Mouse (Mus musculus): ENCODE measurements around the gene Fes. TPM values are rescaled to one million over a fixed set of nuclear protein-coding genes. Genes with fewer than 3 reads are reported as not detected.
A peak's percentile ranks its signal among the peaks of the same experiment; 100 is the strongest.
"Not testable (repeated sequence)": the region's sequence is repeated elsewhere in the genome, so short reads cannot be mapped to it uniquely, and the experiment has no call there.

The Fes gene
- total and polyA plus RNA-seq, 2 experiments from 2014 or later, result 4.9 to 16.1 TPM

GRCm38 (mm10) chr7:80401041-80401859, 13.5 kb upstream of the Fes start:
- Histone ChIP-seq H3K4me2 (ENCODE audit: low read depth, low read length) (peak overlapping the region; percentile 87), H3K9me3 (ENCODE audit: low read length) (no peaks in the 10 kb centered on the region), H3K4me1 (ENCODE audit: insufficient read depth, low read length) (peaks cover 18% of the 10 kb centered on the region), H3K27ac (peak overlapping the region; percentile 93; the same call in 1 of the 2 replicates), H3K27me3 (ENCODE audit: insufficient read depth, low read length) (no peaks in the 10 kb centered on the region), H3K4me3 (ENCODE audit: low read length) (peak overlapping the region; percentile 89), H3K9ac (replicated peaks; ENCODE audit: low read length) (peak overlapping the region; percentile 94), H3K36me3 (ENCODE audit: insufficient read depth, low read length) (peaks cover 5% of the 10 kb centered on the region)
- DNase-seq (ENCODE audit: low spot score), result no peak
- WGBS, result 25% methylated on average over 5 of the region's 5 CpGs
- no peak for TF ChIP-seq CTCF (IDR thresholded peaks at IDR 0.05; ENCODE audit: low read depth)
- ATAC-seq, result no peak

- Histone ChIP-seq H3K4me1 (ENCODE audit: insufficient read depth, low read length) (peaks cover 18% of the 10 kb centered on the region), H3K27me3 (ENCODE audit: insufficient read depth, low read length) (no peaks in the 10 kb centered on the region), H3K36me3 (ENCODE audit: insufficient read depth, low read length) (peaks cover 9% of the 10 kb centered on the region), H3K27ac (no peak overlapping the region), H3K4me2 (ENCODE audit: low read depth, low read length) (peak overlapping the region; percentile 87), H3K9me3 (ENCODE audit: low read length) (no peaks in the 10 kb centered on the region), H3K4me3 (ENCODE audit: low read length) (no peak overlapping the region), H3K9ac (replicated peaks; ENCODE audit: low read length) (no peak overlapping the region)
- ATAC-seq, result no peak
- TF ChIP-seq CTCF (IDR thresholded peaks at IDR 0.05; ENCODE audit: low read depth), result no peak
- WGBS, result 66% methylated on average over 6 of the region's 6 CpGs
- no peak for DNase-seq (ENCODE audit: low spot score)
These were observed 12.8 kb upstream of the Fes start for GRCm38 (mm10) chr7:80400571-80400970.

DNA sequence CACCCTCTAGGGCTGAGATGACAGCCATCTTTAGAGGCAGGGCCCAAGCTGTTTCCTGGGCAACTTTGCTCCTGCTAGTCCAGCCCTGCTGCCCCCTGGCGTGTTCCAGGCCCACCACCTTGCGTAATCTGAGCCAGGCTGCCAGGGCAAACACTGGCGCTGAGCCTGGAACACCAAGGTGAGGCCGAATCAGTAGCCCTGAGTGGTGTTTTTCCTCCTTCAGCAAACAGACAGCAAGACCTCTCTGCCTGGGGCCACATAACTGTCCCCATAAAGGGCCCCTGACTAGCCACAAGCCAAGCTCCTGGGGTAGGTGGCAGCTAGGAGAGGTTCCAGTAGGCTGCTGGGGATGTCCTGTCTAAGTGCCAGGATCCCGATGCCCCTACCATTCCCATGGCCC, 12.4 kb upstream of the Fes start:
- Histone ChIP-seq H3K4me2 (ENCODE audit: low read depth, low read length) (0 out of 2 replicates have a peak overlapping the region, but pooled peaks have one; percentile 11), H3K36me3 (ENCODE audit: insufficient read depth, low read length) (peaks cover 14% of the 10 kb centered on the region), H3K4me1 (ENCODE audit: insufficient read depth, low read length) (peaks cover 18% of the 10 kb centered on the region), H3K4me3 (ENCODE audit: low read length) (no peak overlapping the region), H3K27me3 (ENCODE audit: insufficient read depth, low read length) (no peaks in the 10 kb centered on the region), H3K9me3 (ENCODE audit: low read length) (no peaks in the 10 kb centered on the region), H3K9ac (replicated peaks; ENCODE audit: low read length) (no peak overlapping the region), H3K27ac (no peak overlapping the region)
- ATAC-seq, result no peak
- DNase-seq (ENCODE audit: low spot score), result peak; percentile 37
- TF ChIP-seq CTCF (IDR thresholded peaks at IDR 0.05; ENCODE audit: low read depth), result no peak
- 48% methylated on average over 5 of the region's 5 CpGs for WGBS

GRCm38 (mm10) chr7:80398654-80399444, 11.1 kb upstream of the Fes start:
- Histone ChIP-seq H3K9me3 (ENCODE audit: low read length) (no peaks in the 10 kb centered on the region), H3K36me3 (ENCODE audit: insufficient read depth, low read length) (peaks cover 22% of the 10 kb centered on the region), H3K4me2 (ENCODE audit: low read depth, low read length) (no peak overlapping the region), H3K9ac (replicated peaks; ENCODE audit: low read length) (no peak overlapping the region), H3K4me3 (ENCODE audit: low read length) (no peak overlapping the region), H3K4me1 (ENCODE audit: insufficient read depth, low read length) (peaks cover 18% of the 10 kb centered on the region), H3K27me3 (ENCODE audit: insufficient read depth, low read length) (no peaks in the 10 kb centered on the region), H3K27ac (no peak overlapping the region)
- no peak for DNase-seq (ENCODE audit: low spot score)
- WGBS, result 63% methylated on average over 9 of the region's 9 CpGs
- no peak for ATAC-seq
- no peak for TF ChIP-seq CTCF (IDR thresholded peaks at IDR 0.05; ENCODE audit: low read depth)

GRCm38 (mm10) chr7:80397986-80398385, 10.2 kb upstream of the Fes start:
- ATAC-seq, result no peak
- WGBS, result 84% methylated on average over 9 of the region's 9 CpGs

GRCm38 (mm10) chr7:80396427-80396826, 8.7 kb upstream of the Fes start:
- not testable (repeated sequence) for H3K4me3 ChIP-seq (ENCODE audit: low read length); H3K9me3 ChIP-seq (ENCODE audit: low read length); H3K27ac ChIP-seq; H3K9ac ChIP-seq (replicated peaks; ENCODE audit: low read length); H3K4me2 ChIP-seq (ENCODE audit: low read depth, low read length); DNase-seq (ENCODE audit: low spot score); ATAC-seq; H3K27me3 ChIP-seq (ENCODE audit: insufficient read depth, low read length)
- WGBS, result 88% methylated on average over 4 of the region's 4 CpGs
- peaks cover 15% of the 10 kb centered on the region for H3K4me1 ChIP-seq (ENCODE audit: insufficient read depth, low read length)
- H3K36me3 ChIP-seq (ENCODE audit: insufficient read depth, low read length), result peaks cover 46% of the 10 kb centered on the region
- TF ChIP-seq CTCF (IDR thresholded peaks at IDR 0.05; ENCODE audit: low read depth), result peak; percentile 48

More at GRCm38 (mm10) chr7:80397986-80398385, 10.2 kb upstream of the Fes start:
- peaks cover 31% of the 10 kb centered on the region for H3K36me3 ChIP-seq (ENCODE audit: insufficient read depth, low read length)
- DNase-seq (ENCODE audit: low spot score), result no peak
- no peak overlapping the region for H3K4me2 ChIP-seq (ENCODE audit: low read depth, low read length)
- no peak overlapping the region for H3K4me3 ChIP-seq (ENCODE audit: low read length)
- no peak overlapping the region for H3K9ac ChIP-seq (replicated peaks; ENCODE audit: low read length)
- no peaks in the 10 kb centered on the region for H3K27me3 ChIP-seq (ENCODE audit: insufficient read depth, low read length)
- no peak overlapping the region for H3K27ac ChIP-seq
- H3K9me3 ChIP-seq (ENCODE audit: low read length), result no peaks in the 10 kb centered on the region
- no peak for TF ChIP-seq CTCF (IDR thresholded peaks at IDR 0.05; ENCODE audit: low read depth)
- H3K4me1 ChIP-seq (ENCODE audit: insufficient read depth, low read length), result peaks cover 18% of the 10 kb centered on the region

Measured in hindbrain, postnatal 0 days (tissue).